Mouse (Mus musculus): ENCODE results near the gene Slc11a2. TPM values are rescaled to one million over a fixed set of nuclear protein-coding genes. Genes with fewer than 3 reads are reported as not detected.

Slc11a2 gene
- 15.2 and 17.4 TPM in 2 replicates for polyA plus RNA-seq (2014; fragmentation: Nextera tagmentation; extraction: Ambion mirVana)

DNA sequence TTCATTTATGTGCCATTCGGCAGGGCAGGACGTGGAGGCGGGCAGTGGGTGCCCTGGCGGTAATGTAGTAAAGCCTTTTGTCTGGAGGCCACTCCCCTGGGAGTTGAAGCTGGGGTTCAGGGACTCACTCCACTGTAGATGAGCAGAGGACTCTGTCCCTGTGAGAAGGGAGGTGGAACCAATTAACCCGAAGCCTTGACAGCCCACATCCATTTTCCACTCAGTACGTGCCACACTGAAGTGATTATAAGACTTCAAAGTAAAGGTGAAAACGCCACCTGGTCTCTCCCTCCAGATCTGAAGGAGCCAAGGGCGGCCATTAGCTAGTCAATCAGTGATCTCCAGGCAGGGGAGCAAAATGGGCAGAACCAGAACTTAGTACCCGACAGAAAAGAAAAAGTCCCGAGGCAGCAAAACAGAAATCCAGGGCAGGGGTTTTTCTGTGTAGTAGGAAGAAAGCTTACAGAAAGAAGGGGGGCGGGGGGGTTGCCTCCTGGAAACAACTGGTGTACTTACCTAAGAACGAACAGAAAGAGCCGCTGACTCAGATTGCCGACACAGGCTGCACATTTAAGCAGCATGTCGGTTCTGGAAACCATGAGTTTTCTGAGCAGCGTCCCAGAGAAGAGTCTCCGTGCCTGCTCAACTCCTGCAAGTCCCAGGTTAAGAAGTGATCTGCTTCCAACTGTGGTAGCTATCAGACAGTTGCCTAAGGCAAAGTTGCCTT, at the start of gene Slc11a2:
TSS of gene Slc11a2 (minus strand) at position 677 of the 727 bp plus-strand sequence.
- Histone ChIP-seq H3K4me2 (ENCODE audit: low read length) (peak within 1 kb of the TSS; percentile 69), H3K4me3 (ENCODE audit: low read depth, low read length) (peak within 1 kb of the TSS; percentile 93), H3K36me3 (ENCODE audit: control insufficient read depth, insufficient read depth, low read length) (no peaks in the 10 kb centered on the region), H3K27ac (ENCODE audit: low read depth, low read length) (no peak within 1 kb of the TSS), H3K4me1 (ENCODE audit: control insufficient read depth, insufficient read depth, low read length) (peaks cover 12% of the 10 kb centered on the region), H3K9me3 (replicated peaks; ENCODE audit: control insufficient read depth, low read length) (no peaks in the 10 kb centered on the region), H3K9ac (ENCODE audit: low read length) (peak within 1 kb of the TSS; percentile 10; the same call in 1 of the 2 replicates), H3K27me3 (replicated peaks; ENCODE audit: control insufficient read depth, insufficient read depth, low read length) (peaks cover 23% of the 10 kb centered on the region)
- ATAC-seq (no peak), DNase-seq (ENCODE audit: low spot score) (no peak)
- WGBS = 22% methylated on average over 17 of the region's 17 CpGs

DNA sequence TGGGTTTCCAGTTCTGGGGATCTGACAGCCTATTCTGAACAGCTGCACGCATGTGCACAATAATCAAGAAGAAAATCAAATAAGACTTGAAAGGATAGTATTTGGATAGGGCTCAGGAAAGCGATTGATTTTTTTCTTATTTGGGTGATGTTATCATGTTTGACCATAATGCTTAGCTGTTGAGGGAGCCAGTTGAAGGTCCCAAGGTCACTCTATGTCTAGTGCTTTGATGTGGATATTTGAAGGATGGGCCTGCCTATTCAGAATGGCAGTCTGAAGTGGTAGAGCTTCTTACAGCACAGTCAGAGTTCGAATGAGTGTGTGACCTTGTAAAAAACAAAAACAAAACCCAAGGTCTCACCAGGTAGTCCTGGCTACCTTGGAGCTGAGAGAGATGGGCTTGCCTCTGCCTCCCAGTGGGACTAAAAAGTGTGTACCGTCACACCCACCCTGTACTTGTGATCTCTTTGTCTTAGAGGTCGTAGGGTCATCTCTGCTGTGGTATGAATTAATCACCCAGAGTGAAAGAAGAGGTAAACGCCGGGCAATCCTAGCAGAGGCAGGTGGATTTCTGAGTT, 49.1 kb upstream of the Slc11a2 start:
- DNase-seq (ENCODE audit: low spot score) = no peak
- WGBS = 83% methylated on average over 7 of the region's 7 CpGs
- peaks cover 70% of the 10 kb centered on the region for H3K36me3 ChIP-seq (ENCODE audit: control insufficient read depth, insufficient read depth, low read length)
- no peak for ATAC-seq
- no peak overlapping the region for H3K4me3 ChIP-seq (ENCODE audit: low read depth, low read length)
- H3K4me1 ChIP-seq (ENCODE audit: control insufficient read depth, insufficient read depth, low read length) = peaks cover 6% of the 10 kb centered on the region; the same call in 1 of the 2 replicates
- H3K27ac ChIP-seq (ENCODE audit: low read depth, low read length) = no peak overlapping the region
- H3K4me2 ChIP-seq (ENCODE audit: low read length) = no peak overlapping the region
- H3K9me3 ChIP-seq (replicated peaks; ENCODE audit: control insufficient read depth, low read length) = no peaks in the 10 kb centered on the region
- no peak overlapping the region for H3K9ac ChIP-seq (ENCODE audit: low read length)
- H3K27me3 ChIP-seq (replicated peaks; ENCODE audit: control insufficient read depth, insufficient read depth, low read length) = no peaks in the 10 kb centered on the region

DNA sequence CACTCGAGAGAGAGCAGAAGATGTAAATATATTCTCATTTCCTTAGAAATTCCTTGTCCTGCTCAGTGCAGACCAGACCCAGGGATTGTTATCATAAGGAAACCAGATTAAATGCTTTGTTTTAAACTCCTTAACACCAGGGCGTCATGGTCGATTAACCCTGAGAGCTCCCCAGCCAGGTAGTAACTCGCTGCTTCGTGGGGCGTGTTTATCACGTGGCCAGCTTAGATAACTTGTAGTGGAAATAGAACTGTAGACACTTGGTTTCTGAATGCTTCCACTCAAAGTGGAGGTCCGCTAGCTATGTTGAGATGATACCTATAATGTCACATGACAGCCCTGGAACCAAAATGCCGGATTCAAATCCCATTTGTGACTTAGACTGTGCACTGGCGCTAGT, 45.2 kb upstream of the Slc11a2 start:
- no peak for DNase-seq (ENCODE audit: low spot score)
- no peak for ATAC-seq
- Histone ChIP-seq H3K27ac (ENCODE audit: low read depth, low read length) (no peak overlapping the region), H3K4me2 (ENCODE audit: low read length) (peak overlapping the region; percentile 81), H3K9ac (ENCODE audit: low read length) (peak overlapping the region; percentile 81), H3K4me1 (ENCODE audit: control insufficient read depth, insufficient read depth, low read length) (peaks cover 12% of the 10 kb centered on the region), H3K36me3 (ENCODE audit: control insufficient read depth, insufficient read depth, low read length) (peaks cover 31% of the 10 kb centered on the region), H3K4me3 (ENCODE audit: low read depth, low read length) (peak overlapping the region; percentile 73), H3K9me3 (replicated peaks; ENCODE audit: control insufficient read depth, low read length) (no peaks in the 10 kb centered on the region), H3K27me3 (replicated peaks; ENCODE audit: control insufficient read depth, insufficient read depth, low read length) (no peaks in the 10 kb centered on the region)
- 69% methylated on average over 10 of the region's 10 CpGs for WGBS

DNA sequence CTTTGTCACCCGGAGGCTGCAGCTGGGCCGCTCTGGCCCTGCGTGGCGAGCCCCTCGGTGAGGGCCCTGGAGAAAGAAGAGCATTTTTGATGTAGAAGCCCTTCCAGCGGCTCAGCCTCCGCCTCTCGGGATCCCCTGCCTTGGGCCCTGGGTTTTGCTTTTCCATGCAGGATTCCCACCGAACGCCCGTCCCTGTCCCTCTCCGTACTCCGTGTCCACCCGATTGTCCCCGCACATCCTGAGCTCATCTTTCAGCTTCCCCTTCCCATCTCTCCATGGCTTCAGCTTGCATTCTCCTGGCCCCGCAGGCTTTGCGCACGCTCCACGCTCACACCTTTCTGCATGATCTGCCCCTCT, 44.3 kb upstream of the Slc11a2 start:
- WGBS = under 1% methylated on average over 19 of the region's 19 CpGs
- no peak for ATAC-seq
- peak overlapping the region; percentile 83 for H3K27ac ChIP-seq (ENCODE audit: low read depth, low read length)
- H3K4me3 ChIP-seq (ENCODE audit: low read depth, low read length) = peak overlapping the region; percentile 73
- peaks cover 24% of the 10 kb centered on the region for H3K36me3 ChIP-seq (ENCODE audit: control insufficient read depth, insufficient read depth, low read length)
- H3K9me3 ChIP-seq (replicated peaks; ENCODE audit: control insufficient read depth, low read length) = no peaks in the 10 kb centered on the region
- peak overlapping the region; percentile 81 for H3K4me2 ChIP-seq (ENCODE audit: low read length)
- H3K4me1 ChIP-seq (ENCODE audit: control insufficient read depth, insufficient read depth, low read length) = peaks cover 12% of the 10 kb centered on the region
- no peaks in the 10 kb centered on the region for H3K27me3 ChIP-seq (replicated peaks; ENCODE audit: control insufficient read depth, insufficient read depth, low read length)
- H3K9ac ChIP-seq (ENCODE audit: low read length) = peak overlapping the region; percentile 81
- peak; percentile 25 for DNase-seq (ENCODE audit: low spot score)

DNA sequence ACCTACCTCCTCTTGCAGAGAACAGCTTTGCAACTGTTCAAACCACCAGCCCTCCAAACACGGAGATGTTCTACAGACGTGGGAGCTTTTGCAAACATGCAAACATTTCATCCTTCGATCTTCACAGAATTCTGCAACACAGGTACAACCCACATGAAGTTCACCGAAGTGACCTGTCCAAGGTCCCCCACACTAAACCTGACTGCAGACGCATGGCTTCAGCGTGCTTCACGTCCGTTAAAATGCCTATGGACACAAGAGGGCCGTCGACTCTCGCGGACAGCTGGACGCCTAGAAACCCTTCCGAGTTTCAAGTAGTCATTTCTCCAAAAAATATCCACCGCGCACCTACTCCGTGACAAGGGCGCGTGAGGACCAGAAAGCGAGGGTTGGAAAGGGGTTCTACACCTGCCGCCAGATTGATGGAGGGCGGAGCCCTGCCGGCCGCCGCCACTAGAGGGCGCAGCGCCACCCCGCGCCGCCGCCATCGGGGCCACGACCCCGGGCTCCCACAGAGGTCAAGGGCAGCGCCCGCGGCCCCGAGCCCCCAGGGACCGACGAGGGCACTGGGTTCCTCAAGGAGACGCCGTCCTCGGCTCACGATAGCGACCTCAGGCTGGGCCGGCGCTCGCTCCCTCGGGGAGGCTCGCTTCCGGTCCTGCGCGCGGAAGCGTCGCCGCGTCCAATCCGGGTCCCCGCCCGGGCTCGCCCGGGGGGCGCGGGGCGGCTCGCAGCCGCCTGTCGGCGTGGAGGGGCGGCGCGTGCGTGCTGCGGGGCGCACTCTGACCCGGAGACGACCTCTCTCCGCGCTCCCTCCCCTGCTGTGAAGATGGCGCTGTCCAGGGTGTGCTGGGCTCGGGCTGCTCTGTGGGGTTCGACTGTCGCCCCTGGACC, 43.7 kb upstream of the Slc11a2 start, which contains the start of gene Letmd1:
TSS of gene Letmd1 (plus strand) at position 729 of the 894 bp plus-strand sequence.
- H3K9ac ChIP-seq (ENCODE audit: low read length) = peak within 1 kb of the TSS; percentile 81
- H3K4me1 ChIP-seq (ENCODE audit: control insufficient read depth, insufficient read depth, low read length) = peaks cover 12% of the 10 kb centered on the region
- peaks cover 17% of the 10 kb centered on the region for H3K36me3 ChIP-seq (ENCODE audit: control insufficient read depth, insufficient read depth, low read length)
- DNase-seq (ENCODE audit: low spot score) (peak; percentile 90), ATAC-seq (peak; percentile 97)
- peak within 1 kb of the TSS; percentile 81 for H3K4me2 ChIP-seq (ENCODE audit: low read length)
- H3K4me3 ChIP-seq (ENCODE audit: low read depth, low read length) = peak within 1 kb of the TSS; percentile 73
- no peaks in the 10 kb centered on the region for H3K27me3 ChIP-seq (replicated peaks; ENCODE audit: control insufficient read depth, insufficient read depth, low read length)
- H3K9me3 ChIP-seq (replicated peaks; ENCODE audit: control insufficient read depth, low read length) = no peaks in the 10 kb centered on the region
- WGBS = 2% methylated on average over 81 of the region's 84 CpGs
- peak within 1 kb of the TSS; percentile 83 for H3K27ac ChIP-seq (ENCODE audit: low read depth, low read length)

DNA sequence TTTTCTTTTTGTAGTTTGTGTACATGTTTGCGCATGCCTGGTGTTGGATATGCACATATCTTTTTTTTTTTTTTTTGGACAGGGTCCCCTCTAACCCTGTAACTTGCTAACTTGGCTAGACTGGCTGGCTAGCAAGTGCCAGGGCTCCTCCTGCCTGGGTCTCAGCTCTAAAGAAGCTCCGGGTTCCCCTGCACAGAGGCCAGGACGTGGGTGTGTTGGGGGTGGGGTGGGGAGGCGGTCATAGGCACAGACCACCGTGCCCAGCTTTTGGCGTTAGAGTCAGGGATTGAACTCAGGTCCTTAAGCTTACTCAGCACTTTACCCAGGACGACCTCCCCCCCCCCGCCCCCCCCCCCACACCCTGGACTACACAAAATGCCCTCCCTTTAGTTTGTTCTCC, 42.9 kb upstream of the Slc11a2 start:
- H3K4me2 ChIP-seq (ENCODE audit: low read length) = peak overlapping the region; percentile 81
- 0 out of 2 replicates have a peak overlapping the region, but pooled peaks have one; percentile 29 for H3K9ac ChIP-seq (ENCODE audit: low read length)
- peaks cover 13% of the 10 kb centered on the region for H3K36me3 ChIP-seq (ENCODE audit: control insufficient read depth, insufficient read depth, low read length)
- H3K27me3 ChIP-seq (replicated peaks; ENCODE audit: control insufficient read depth, insufficient read depth, low read length) = no peaks in the 10 kb centered on the region
- no peaks in the 10 kb centered on the region for H3K9me3 ChIP-seq (replicated peaks; ENCODE audit: control insufficient read depth, low read length)
- peaks cover 12% of the 10 kb centered on the region for H3K4me1 ChIP-seq (ENCODE audit: control insufficient read depth, insufficient read depth, low read length)
- H3K27ac ChIP-seq (ENCODE audit: low read depth, low read length) = no peak overlapping the region
- H3K4me3 ChIP-seq (ENCODE audit: low read depth, low read length) = no peak overlapping the region
- ATAC-seq = no peak
- DNase-seq (ENCODE audit: low spot score) = no peak
- 40% methylated on average over 7 of the region's 8 CpGs for WGBS

DNA sequence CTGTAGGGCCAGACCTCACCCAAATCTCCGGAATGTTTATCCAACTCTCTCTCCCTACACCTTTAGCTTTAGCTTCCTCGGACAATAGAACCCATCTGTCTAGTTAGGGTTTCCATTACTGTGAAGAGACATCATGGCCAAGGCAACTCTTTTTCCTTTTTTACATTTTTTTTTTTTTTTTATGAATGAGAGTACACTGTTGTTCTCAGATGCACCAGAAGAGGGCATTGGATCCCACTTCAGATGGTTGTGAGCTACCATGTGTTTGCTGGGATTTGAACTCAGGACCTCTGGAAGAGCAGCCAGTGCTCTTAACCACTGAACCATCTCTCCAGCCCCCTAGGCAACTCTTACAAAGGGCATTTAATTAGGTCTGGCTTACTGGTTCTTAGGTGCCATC, 40.6 kb upstream of the Slc11a2 start:
- H3K9ac ChIP-seq (ENCODE audit: low read length) = no peak overlapping the region
- no peak for DNase-seq (ENCODE audit: low spot score)
- H3K36me3 ChIP-seq (ENCODE audit: control insufficient read depth, insufficient read depth, low read length) = no peaks in the 10 kb centered on the region
- H3K4me2 ChIP-seq (ENCODE audit: low read length) = no peak overlapping the region
- H3K27ac ChIP-seq (ENCODE audit: low read depth, low read length) = no peak overlapping the region
- no peak for ATAC-seq
- 73% methylated on average over 2 of the region's 2 CpGs for WGBS
- H3K27me3 ChIP-seq (replicated peaks; ENCODE audit: control insufficient read depth, insufficient read depth, low read length) = no peaks in the 10 kb centered on the region
- no peak overlapping the region for H3K4me3 ChIP-seq (ENCODE audit: low read depth, low read length)
- H3K4me1 ChIP-seq (ENCODE audit: control insufficient read depth, insufficient read depth, low read length) = peaks cover 12% of the 10 kb centered on the region
- no peaks in the 10 kb centered on the region for H3K9me3 ChIP-seq (replicated peaks; ENCODE audit: control insufficient read depth, low read length)

DNA sequence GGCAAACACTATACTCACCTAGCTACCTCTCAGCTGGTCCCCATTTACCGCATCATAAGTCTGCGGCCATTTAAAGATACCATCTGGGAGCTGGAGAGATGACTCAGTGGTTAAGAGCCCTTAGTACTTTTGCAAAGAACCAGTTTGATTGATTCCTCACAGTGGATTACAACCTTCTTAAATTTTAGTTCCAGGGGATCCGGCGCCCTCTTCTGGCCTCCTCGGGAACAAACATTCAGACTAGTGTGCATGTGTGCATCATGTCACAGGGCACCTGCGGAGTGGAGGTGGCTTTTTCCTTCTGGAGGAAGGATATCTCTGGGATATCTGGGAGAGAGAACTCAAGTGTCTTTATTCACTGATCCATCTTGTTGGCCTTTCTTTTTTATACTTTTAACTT, 38.8 kb upstream of the Slc11a2 start:
- Histone ChIP-seq H3K4me1 (ENCODE audit: control insufficient read depth, insufficient read depth, low read length) (peaks cover 6% of the 10 kb centered on the region), H3K9ac (ENCODE audit: low read length) (no peak overlapping the region), H3K9me3 (replicated peaks; ENCODE audit: control insufficient read depth, low read length) (no peaks in the 10 kb centered on the region), H3K27ac (ENCODE audit: low read depth, low read length) (no peak overlapping the region), H3K4me3 (ENCODE audit: low read depth, low read length) (no peak overlapping the region), H3K36me3 (ENCODE audit: control insufficient read depth, insufficient read depth, low read length) (no peaks in the 10 kb centered on the region), H3K4me2 (ENCODE audit: low read length) (no peak overlapping the region), H3K27me3 (replicated peaks; ENCODE audit: control insufficient read depth, insufficient read depth, low read length) (no peaks in the 10 kb centered on the region)
- no peak for ATAC-seq
- 29% methylated on average over 6 of the region's 6 CpGs for WGBS
- peak; percentile 74 for DNase-seq (ENCODE audit: low spot score)
